Mouse (Mus musculus) brain, embryonic 14.5 days (tissue): Measurements from ENCODE around the gene Gdap1l1.
"Not testable (repeated sequence)": the region's sequence is repeated elsewhere in the genome, so short reads cannot be mapped to it uniquely, and the experiment has no call there.

Experiments used
- CTCF ChIP-seq: fragments of 200-500 bp; IDR thresholded peaks from 2 replicates; pipeline ENCODE4 v1.5.1; 2012; ENCODE audit warnings: inconsistent platforms, mild to moderate bottlenecking, moderate library complexity, borderline replicate concordance; ENCODE audit not compliant: insufficient read depth, insufficient read length; ENCODE audit errors: extremely low read depth
- POLR2A ChIP-seq: fragments of 200-500 bp; IDR thresholded peaks from 2 replicates; pipeline ENCODE4 v1.6.1; 2012; ENCODE audit warnings: mild to moderate bottlenecking, inconsistent platforms, borderline replicate concordance; ENCODE audit not compliant: poor library complexity, insufficient read depth, insufficient read length, severe bottlenecking; ENCODE audit errors: extremely low read depth

DNA sequence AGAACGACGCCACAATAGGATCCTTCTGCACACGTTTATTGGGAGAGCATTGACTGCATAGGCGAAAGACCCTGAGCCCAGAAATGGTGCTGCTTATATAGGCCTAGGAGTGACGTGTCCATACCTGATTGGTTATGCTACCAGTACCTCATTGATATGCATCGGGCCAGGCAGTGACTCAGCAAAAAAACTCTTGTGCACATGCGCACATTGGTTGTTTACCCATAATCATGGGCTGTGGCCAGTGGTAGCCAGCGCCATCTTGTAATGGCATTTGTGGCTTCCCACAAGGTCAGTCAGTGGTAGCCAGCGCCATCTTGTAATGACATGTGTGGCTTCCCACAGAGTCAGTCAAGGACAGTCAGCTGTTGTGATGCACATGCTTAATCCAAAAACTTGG, 23.0 kb downstream of the Gdap1l1 start:
- TF ChIP-seq POLR2A, CTCF: not testable (repeated sequence)
